Mouse (Mus musculus): ENCODE measurements at regions not wholly inside any gene's neighbourhood (a gene's known extent, or its start where the extent isn't known, plus 50 kb on each side); places are given as distances from the start of the nearest gene placed in this dataset.
"Not testable (repeated sequence)": the region's sequence is repeated elsewhere in the genome, so short reads cannot be mapped to it uniquely, and the experiment has no call there.

DNA sequence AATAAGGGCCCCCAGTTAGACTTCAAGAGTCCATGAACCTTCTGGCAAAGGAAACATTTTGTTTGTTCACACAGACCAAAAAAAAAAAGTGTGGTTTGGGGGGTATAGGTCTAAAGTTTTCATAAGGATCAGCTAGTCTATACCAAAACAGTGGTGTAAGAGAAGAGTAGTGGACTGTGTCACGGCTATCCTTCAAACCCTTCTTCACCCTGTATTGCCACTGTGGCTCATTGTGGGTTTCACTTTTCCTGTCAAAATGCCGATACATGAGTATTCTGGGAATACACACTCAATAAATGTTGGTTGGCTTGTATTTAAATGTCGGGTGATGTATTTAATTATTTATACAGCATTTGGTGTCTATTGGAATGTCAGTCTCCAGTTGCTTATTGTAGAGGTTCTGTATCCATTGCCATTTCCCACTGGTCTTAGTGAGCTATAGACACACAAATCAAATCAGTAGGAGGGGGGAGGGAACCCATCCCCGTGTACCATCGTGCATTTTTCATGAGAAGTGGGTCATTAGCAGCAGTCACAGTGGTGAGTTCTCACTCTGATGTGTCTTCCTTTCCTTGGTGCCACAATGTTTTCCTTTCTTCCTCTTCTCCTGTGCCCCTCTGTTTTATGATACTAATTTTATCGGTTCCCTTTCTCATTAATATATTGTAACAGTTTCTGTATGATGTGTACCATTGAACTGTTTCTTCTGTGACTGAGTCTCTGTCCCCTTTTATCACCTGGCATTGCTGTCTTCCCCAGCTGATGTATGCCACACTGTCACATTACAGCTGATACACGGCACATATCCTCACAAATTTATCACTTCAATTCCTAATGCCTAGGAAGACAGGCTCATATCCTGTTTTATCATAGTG, 187.8 kb upstream of the Tsc22d2 start:
- no peak for DNase-seq (ENCODE audit: low spot score)

DNA sequence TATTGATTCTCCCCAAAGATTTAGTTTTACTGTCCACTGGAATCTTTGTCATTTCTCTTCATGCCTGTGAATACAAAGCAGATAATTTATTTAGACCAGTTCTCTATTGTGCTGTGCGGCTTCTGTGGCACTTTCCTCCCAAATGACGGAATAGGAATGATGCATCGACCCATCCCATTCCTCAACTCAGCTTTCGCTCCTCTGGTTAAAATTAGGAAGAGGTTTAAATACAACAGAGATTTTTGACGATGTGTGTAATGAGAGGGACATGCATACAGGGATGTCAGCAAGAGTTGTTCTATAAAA, 187.2 kb upstream of the Tsc22d2 start:
- DNase-seq (ENCODE audit: low spot score), result no peak

DNA sequence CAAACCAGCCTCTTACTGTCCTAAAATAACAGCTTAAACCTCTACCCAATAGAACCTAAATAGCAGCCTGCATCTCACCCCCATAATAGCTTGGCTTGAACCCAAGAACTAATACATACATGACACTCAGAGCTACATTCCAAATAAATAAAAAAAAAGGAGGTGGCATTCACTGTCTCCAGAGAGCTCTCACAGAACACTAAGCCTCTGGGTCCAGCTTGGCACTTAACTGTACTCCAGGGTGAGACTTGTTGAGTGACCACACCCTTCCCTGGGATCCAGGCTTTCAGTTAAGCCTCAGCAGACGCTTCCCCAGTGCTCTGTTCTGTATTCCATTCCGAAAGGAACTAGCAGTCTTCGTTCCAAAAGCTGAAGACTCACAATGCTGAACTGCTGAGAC, 186.3 kb upstream of the Tsc22d2 start:
- DNase-seq (ENCODE audit: low spot score), result no peak

DNA sequence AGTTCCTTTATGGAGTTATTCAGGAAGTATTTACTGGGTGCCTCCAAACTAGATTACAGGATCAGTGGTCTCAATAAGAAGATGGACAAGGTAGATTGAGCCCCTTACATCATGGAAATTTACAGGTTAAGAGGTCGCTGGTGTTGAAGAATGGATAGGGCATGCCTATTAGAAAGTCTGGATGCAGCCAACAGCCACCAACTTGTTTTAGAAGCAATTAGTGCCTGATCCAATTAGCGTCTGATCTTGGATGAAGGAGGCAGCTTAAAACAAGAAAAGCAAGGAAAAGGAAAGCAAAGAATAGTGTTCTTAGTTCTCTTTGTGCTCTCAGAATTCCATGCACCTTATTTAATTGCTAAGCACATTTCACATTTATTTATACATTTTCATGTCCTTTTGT, 182.8 kb upstream of the Tsc22d2 start:
- DNase-seq (ENCODE audit: low spot score), result no peak

DNA sequence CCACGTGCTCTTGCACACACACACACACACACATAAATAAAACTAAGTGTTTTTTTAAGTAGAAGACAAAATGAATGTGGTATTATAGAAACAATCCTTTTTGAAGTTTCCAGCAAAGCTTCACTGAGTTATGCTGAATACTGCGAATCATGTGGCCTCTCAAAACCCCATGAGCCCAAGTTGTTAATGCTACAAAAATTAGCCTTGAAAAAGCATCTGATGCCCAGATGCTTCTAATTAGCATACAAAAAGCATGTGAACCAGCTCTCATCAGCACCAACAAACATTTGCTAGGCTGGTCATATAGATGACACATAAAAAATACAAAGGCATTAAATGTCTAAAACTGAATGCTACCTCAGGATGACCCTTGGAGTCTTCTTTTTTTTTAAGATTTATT, 181.2 kb upstream of the Tsc22d2 start:
- no peak for DNase-seq (ENCODE audit: low spot score)

DNA sequence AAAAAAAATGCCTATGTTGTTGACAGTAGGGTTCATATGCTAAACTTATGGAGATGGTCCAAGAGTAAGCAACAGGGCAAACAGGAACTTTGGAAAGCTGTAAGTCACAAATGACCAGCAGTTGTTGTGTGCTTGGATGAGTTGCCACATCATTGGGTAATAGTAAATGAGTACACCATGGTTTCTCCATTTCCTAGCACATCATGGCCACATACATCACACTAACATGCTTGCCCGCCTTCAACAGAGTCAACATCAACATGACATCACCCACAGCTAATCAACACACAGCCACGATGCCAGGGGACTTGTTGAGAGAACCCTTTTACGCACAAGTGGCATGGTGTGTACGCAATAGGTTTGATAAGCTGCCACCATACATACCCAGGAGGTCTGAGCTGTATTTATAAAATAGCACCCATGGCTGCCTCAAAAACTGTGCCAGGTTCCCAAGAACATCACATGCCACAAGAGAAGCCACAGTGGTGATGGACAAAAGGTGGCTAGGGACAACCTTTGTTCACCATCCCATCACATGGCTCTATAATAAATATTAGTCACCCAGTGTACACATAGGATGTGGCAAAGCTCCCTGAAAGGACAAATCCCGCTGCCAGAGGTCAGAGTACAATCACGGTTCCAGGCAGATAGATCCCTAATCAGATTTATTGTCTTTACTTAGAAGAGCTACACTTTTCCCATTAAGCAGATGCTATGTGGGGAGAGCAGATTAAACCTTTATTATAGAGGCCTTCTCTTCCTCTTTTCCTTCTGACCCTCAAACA, 179.5 kb upstream of the Tsc22d2 start:
- no peak for DNase-seq (ENCODE audit: low spot score)

DNA sequence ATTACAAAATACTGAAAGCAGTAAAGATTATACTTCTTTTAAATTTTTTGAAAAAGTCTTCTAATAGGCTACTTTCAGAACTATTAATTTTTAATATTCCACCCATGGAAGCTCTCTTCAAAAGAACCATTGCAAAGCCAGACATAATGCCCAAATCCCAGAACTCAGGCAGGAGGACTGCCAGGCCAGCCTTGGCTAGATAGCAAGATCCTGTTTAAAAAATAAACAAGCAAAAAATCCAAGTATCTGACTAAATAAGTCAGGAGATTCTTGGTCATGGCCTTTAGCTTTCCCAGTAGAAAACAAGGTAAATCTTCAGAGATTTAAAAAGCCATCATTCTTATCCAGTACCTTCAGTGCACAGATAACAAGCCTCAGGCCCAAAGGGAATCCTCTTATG, 176.4 kb upstream of the Tsc22d2 start:
- no peak for DNase-seq (ENCODE audit: low spot score)

DNA sequence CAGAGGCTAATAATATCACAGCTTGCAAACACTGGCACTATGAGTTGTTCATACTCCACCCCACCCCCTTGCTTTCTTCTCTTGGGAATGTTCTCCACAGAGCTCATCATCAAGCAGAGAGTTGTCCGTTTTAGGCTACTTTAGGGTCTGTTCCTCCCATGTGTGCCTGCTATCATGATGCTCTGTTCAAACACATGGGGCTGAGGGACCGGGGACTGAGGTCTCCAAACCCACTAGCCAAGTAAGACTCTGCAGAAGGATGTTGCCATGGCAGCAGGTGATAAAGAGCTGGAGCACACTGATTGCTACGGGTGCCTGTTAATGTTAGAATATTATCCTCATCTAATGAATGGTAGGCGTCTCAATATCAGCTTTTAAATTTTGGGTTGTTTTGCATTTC, 173.7 kb upstream of the Tsc22d2 start:
- no peak for DNase-seq (ENCODE audit: low spot score)

DNA sequence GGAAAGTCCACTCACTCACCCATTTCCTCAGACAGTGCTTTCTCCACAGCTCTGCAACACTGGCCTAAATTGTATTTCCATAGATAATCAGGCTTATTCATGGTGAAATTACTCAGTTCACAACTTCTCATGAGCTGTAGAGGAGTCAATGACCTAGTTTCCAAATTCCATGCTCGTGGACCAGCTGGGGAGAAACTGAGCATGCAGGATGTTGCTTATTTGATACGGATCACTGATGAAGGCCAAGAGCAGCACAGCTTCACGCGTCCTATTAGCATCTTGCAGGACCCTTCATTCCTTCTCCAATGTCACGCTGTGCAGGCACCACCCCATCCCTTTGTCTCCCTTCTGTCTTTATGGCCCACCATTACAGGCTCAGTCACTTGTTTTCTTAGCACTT, 169.2 kb upstream of the Tsc22d2 start:
- DNase-seq (ENCODE audit: low spot score), result no peak

DNA sequence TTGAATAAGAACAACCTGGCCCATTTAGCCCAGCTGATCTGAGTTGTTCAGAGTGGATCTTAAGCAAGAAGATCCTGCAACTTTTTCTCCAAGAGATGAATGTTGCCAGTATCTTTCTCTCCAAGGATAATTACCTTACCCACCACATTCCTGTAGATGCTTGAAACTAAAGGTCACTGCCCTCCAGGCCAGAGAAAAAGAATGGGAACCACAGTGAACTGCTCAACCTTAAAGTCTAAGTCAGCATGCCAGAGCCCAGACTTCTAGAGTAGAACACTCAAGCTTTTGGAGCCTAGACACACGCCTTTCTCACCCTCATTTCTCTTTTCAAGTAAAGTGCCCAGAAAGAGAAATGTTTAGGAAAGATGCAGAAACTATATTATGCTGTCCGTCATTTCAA, 166.5 kb upstream of the Tsc22d2 start:
- DNase-seq (ENCODE audit: low spot score), result no peak

DNA sequence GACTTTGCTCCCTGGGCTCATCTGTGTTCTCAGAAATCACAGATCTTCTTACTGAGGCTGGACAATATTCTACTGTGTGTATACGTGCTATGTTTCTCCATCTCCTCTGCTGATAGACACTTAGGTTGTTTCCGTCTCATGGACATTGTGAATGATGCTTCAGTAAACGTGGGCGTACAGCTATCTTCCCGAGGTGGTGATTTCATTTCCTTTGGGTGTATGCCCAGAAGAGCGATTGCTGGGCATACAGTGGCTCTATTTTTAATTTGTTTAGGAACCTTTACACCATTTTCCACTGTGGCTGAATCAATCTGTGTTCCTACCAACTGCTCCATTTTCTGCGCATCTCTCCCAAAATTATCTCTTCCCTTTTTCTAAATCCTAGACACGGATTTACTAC, 160.6 kb upstream of the Tsc22d2 start:
- DNase-seq (ENCODE audit: low spot score), result no peak

DNA sequence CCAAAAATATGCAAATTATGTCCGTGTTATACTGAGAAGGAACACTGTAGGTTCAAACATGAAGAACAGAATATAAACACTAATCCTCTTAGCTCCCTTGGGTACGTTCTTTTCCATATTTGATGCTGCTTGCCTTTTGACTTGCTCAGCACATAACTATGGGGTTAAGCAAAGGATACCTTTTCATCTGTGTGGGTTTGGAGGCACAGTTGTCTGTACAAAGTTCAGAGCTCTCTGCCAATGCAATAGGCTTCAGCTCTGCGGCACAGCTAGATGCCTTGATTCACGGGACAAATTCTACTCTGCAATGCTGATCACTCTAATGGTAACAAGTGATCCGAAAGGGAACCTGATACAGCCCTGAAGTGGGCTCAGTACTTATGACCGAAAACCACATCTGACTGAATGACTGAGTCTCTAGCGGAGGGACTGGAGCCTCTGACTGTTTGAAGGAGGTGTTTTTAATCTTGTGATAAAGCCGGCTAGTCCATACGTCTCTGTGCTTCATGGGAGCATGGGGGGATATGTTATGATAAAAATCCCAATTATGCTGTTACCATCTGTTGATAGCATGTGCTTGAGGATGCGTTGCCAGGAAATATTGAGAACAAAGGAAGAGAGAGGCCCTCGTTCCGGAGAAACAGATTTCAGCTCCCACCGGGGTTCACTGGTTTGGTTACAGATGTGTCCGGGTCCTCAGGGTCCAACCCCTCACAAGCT, 146.7 kb upstream of the Tsc22d2 start:
- DNase-seq (ENCODE audit: low spot score), result no peak

DNA sequence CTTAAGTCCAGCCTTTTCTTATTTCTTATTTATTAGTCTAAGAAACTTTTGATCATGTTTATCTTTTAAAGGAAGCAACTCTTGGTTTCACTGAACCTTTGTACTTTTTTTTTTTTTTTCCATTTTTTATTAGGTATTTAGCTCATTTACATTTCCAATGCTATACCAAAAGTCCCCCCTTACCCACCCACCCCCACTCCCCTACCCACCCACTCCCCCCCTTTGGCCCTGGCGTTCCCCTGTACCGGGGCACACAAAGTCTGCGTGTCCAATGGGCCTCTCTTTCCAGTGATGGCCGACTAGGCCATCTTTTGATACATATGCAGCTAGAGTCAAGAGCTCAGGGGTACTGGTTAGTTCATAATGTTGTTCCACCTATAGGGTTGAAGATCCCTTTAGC, 143.1 kb upstream of the Tsc22d2 start:
- DNase-seq (ENCODE audit: low spot score), result not testable (repeated sequence)

DNA sequence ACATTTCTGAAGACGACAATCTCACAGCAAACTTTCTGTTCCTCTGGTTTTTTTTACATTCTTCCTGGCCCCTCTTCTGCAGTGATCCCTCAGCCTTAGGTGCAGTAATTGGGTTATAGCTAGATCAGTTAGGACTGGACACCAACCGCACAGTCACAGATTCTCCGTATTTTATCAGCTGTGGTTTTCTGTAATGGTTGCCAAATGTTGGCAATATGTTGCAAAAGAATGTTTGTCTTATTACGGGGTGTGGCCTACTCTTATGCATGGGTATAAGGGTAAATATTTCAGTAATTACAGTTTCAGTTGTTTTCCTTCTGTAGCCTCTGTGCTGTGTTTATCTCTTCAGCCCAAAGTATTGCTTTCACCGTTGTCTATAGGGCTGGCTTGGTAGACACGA, 133.2 kb upstream of the Tsc22d2 start:
- no peak for DNase-seq (ENCODE audit: low spot score)

DNA sequence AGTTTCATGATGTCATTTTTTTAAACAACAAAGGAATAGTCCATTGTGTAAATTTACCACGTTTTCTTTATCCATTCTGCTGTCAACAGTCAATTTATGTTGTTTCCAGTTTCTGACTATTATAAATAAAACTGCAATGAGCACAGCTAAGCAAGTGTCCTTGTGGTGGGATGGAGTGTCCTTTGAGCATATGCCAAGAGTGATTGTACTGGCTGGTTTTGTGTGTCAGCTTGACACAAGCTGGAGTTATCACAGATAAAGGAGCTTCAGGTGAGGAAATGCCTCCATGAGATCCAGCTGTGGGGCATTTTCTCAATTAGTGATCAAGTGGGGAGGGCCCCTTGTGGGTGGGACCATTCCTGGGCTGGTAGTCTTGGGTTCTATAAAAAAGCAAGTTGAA, 130.1 kb upstream of the Tsc22d2 start:
- DNase-seq (ENCODE audit: low spot score), result not testable (repeated sequence)

DNA sequence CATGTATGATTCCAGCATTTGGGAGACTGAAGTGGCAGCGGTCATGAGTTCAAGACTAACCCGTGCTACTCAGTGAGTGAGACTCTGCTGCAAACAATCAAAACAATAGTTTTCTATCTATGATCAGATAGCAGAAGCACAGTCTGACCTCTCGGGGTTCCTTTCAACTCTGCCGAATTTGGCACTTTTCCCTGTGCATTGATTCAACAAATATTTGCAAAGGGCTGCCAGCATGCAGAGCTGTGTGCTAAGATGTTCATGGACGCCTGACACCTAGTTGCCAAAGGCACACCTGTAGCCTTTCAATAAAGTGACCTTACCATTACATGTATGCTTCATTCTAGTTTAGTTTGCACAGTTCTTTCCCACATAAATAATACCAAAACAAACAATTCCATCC, 118.7 kb upstream of the Tsc22d2 start:
- DNase-seq (ENCODE audit: low spot score), result no peak

DNA sequence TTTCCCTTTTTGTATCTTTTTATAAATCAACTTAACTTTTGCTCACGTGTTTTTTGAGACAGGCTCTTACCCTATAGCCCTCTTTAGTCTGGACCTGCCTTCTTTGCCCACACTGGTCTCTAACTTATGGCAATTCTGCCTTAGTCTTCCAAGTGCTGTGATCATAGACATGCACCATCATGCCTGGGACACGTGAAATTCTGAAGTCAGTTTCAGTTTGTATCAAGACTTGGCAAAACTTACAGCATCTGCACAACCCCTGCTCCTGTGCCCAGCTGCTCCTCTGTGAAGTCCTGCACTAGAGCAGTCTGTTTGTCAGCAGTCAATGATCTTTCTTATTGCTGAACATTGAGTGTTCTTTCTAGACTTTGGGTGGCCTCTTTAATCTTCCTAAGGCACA, 114.3 kb upstream of the Tsc22d2 start:
- DNase-seq (ENCODE audit: low spot score), result no peak

DNA sequence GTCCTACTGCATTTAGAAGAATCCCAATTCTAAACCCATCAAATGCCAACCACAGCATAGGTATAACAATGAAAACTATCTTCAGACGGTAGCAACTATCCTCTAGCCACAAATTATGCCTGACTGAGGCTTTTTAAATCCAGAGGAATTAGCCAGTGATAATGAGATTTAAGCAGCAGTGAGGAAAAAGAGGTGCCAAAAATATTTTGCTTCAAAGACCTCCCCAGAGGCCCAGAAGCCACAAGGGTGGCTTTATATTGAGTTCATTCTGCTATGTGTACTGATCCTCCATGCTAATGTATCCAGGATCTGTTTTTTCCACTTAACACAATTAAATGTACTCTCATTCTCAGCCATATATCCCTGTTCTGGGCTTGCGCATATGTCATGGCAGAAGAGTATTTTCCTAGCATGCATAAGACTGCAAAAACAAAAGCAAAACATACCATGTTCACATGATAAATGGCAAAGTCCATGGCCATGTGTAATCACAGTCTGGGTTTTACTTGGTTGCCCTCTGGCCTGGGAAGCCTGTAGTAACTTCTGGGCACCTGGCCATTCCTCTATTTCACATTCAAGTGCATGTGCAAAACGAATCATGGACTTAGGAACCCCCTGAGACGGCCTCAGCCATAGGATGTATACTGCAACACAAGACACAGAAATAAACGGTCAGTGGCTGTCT, 113.6 kb upstream of the Tsc22d2 start:
- DNase-seq (ENCODE audit: low spot score), result no peak

DNA sequence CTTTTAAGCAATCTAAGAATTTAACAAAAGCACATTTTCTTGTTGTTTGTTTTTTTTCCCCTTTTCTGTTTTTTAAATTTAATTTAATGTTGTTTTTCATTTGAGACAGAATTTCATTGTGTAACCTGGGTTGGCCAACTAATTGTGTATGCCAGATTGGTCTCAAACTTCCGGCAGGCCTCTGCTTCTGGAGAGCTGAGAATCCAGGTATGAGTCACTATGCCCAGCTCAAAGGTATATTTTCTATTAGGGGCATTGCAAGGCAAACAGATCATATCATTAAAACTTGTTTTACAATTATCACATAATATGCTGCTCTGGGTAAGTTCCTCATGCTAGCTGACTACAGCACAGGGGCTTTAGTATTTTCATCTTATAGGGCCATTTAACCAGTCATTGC, 112.2 kb upstream of the Tsc22d2 start:
- no peak for DNase-seq (ENCODE audit: low spot score)

DNA sequence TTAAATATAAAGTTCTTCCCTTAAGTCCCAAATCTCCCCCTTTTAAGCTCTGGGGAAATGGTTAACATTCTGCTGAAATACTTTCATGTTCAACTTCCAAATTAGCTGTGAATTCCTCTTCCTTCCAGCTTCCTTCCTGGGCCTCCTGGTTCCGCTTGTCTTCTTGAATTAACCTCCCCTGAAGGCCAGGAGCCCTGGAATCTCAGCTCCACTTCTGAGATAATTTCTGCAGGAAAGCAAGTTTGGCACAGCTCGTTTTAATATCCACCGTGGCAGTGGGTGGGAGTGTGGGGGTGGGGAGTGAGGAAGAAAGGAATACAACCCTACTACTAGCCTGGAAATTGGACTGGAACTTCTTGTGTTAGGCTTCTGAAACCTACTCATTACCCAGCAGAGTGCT, 110.8 kb upstream of the Tsc22d2 start:
- DNase-seq (ENCODE audit: low spot score), result no peak

DNA sequence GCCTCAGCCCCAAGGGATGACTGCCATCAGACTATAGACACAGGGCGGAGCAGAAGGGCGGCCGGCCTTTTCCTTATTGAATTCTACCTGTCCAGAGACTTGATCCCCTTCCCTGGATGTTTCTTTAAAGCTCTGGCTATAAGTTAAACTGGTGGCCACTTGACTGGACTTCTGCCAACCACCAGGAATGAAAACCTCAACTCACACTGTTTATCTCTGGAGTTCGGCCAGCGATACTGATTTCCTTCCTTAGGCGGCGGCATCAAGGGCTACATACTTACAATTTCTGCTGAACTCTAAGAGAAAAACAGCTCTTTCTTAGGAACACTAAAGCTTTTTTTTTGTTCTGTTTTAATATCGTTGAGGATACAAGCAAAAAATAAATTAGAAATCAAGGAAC, 104.9 kb upstream of the Tsc22d2 start:
- DNase-seq (ENCODE audit: low spot score), result no peak

DNA sequence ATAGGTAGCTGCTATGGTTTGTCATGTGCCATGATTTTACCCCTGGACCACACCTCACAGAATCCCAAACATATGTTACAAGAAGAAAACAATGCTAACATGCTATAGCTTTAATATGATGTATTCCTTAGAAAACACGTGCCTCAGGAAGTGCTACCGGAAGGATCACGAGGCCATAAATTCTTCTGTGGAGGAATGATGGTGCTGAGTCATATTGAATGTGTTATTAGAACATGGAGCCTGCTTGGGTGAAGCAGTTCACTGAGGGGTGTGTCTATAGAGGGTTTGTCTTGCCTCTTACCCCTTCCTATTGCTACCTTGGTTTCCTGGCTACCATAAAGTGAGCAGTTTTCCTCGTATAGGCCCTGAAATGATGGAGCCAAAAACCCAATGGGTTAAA, 104.1 kb upstream of the Tsc22d2 start:
- no peak for DNase-seq (ENCODE audit: low spot score)

Measured in c-Kit-positive CD71-positive TER-119-positive erythroid progenitor cells, embryonic 14.5 days (primary cell).